Mouse (Mus musculus) ES-E14 (cell line): ENCODE measurements around the gene Vti1b.

ENCODE experiments used
- HCFC1 ChIP-seq: IDR thresholded peaks from 2 replicates; pipeline ENCODE4 v1.6.1; 2012; ENCODE audit warnings: low read length, inconsistent platforms, borderline replicate concordance; ENCODE audit not compliant: insufficient read depth
- ZNF384 ChIP-seq: IDR thresholded peaks from 2 replicates; pipeline ENCODE4 v1.6.1; 2012; ENCODE audit warnings: low read depth, low read length, inconsistent platforms

GRCm38 (mm10) chr12:79211447-79211846 is 39.0 kb upstream of the Vti1b start:
- TF ChIP-seq ZNF384 (no peak), HCFC1 (no peak)
